Mouse (Mus musculus) testis, adult 2 months (tissue): ENCODE measurements around the gene Ybey.

ENCODE experiments used
- CTCF ChIP-seq: fragments of 200-500 bp; IDR thresholded peaks from 2 replicates; pipeline ENCODE4 v1.5.1; 2012; ENCODE audit warnings: low read depth, mild to moderate bottlenecking, inconsistent platforms, low read length, moderate library complexity; ENCODE audit not compliant: control insufficient read depth, insufficient read depth, insufficient replicate concordance
- POLR2A ChIP-seq: fragments of 200-500 bp; IDR thresholded peaks from 2 replicates; pipeline ENCODE4 v1.6.1; 2012; ENCODE audit warnings: low read depth, mild to moderate bottlenecking, inconsistent platforms, low read length, moderate library complexity; ENCODE audit not compliant: control insufficient read depth

- TF ChIP-seq POLR2A: no peak
- no peak for TF ChIP-seq CTCF
Observed at GRCm38 (mm10) chr10:76496366-76496765, 27.5 kb upstream of the Ybey start.
